Mouse (Mus musculus): Measurements from ENCODE around the gene Trpv5.
A peak's percentile ranks its signal among the peaks of the same experiment; 100 is the strongest.

Gene Trpv5

GRCm38 (mm10) chr6:41680669-41681068, at the start of gene Trpv5:
Gene Trpv5 (minus strand): TSS chr6:41680769.
- DNase-seq: no peak

DNA sequence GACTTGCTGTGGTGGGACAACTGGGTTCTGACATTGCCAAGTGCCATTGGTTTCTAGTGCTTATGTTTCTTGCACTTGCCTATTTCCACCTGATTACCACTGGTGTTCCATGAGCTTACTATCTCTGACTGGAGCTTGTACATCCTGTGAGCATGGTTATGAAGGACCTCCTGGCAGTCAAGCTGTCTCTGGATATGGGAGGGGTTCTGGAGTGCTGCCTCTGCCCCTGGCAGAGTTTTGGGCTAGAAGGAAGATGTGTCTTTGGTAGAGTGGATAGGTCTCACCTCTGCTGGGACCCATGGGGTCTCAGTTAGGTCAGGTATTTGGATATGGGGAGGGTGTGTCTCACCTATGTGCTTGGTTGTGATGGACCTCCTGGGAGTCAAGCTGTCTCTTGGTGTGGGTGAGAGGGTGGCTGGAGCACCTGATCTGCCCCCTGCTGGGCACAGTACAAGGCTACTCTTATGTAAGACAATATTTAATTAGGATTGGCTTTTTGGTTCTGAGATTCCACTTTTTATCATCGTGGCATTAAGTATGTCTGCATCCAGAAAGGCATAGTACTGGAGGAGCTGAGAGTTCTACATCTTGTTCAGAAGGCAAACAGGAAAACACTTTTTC, 47.5 kb upstream of the Trpv5 start:
- peak; percentile 40 to 52 for DNase-seq

GRCm38 (mm10) chr6:41721430-41721829, 40.9 kb upstream of the Trpv5 start:
- DNase-seq: no peak

GRCm38 (mm10) chr6:41710281-41710680, 29.7 kb upstream of the Trpv5 start:
- no peak for DNase-seq

DNA sequence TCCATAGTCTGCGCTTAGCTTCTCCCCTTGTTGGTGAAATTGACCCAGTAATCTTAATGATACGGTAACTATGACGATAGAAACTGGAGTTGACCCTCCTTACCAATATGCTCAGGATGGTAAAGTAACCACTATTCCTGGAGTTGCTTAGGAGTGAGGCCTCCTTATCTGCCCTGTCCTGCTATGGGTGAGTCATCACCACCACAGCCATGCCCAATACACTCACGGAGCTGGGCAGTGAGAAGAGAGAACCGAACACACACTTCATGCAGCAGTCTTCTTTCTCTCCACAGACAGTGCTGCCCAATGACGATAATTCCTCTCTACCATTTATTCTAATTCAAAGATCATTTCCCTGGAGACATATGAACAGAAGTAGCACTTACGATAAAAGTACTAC, 25.7 kb upstream of the Trpv5 start:
- DNase-seq: no peak

DNA sequence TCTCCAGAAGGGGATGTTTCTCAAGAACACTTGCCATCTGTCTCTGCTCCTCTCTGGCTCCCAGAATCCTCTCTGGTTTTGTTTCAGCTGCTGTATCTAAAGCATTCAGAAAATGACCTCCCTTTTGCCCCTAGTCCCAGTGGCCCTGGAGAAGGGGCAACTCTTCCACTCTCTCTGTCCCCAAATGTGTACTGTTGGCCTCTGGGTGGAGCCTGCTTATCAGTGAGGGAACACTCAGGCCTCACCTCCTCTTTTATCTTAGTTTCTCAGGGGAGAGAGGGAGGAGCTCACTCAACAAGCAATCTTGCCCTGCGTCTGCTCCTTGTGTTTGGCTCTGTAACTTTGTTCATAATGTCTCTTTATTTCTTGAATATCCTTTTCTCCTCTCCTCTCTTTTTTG, 23.6 kb upstream of the Trpv5 start, which contains the start of gene Kel:
Gene Kel (minus strand): TSS at position 217 of the 400 bp plus-strand sequence.
- DNase-seq: no peak

DNA sequence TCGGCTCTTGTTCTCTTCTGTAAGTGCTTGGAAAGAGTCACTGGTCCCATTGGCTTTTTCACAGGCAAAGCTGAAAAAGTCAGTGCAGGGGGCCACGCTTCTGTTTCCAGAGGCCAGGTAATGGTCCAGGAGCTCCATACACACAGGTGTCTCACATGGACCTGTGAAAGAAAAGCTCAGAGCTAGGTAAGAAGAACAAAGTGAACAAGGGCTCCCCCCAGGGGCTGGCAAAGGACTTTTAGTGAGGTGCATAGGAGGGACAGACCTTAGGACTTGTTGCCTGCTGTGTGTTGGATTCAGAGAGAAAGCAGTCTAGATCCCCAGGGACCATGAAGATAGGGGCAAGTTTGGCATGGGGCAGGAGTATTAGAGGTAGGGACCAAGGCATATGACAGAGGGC, 22.4 kb upstream of the Trpv5 start:
- peak; percentile 59 to 60 for DNase-seq

- DNase-seq: no peak
Measured at GRCm38 (mm10) chr6:41701245-41701644, 20.7 kb upstream of the Trpv5 start.

DNA sequence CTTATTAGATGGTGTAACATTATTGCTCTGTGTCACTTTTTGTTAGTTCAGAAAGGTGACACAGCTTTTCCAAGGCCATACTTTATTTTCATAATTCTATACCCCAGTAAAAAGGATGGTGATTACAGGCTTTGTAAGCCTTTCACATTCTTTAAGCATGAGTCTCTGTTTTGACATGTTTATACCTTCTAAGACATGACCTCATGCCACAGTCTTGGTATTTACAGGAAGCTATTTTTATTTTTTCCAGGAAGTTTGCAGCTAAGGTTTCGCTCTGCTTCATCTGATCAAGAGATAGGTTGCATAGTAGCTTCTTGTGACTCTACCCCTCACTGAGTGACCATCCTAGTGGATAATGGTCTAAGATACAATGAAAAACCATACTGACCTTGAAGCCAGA, 13.8 kb upstream of the Trpv5 start:
- DNase-seq: no peak

DNA sequence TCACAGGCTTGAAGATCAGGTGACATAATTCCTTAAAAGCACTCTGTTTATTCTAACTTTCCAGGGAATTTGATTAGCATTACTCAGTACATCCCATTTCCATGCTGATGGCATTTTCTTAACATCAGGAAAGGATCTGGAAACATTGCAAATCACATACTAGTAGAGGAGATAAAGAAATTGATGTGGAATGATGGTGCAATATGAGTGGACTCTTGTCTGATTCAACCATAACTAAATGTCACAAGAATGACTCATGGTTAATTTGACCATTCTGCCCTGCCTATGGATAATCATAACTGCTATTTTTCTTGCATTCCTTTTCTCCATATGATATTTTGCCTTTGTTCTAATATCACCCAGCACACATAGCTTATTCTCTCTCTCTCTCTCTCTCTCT, 11.6 kb upstream of the Trpv5 start:
- no peak for DNase-seq

DNA sequence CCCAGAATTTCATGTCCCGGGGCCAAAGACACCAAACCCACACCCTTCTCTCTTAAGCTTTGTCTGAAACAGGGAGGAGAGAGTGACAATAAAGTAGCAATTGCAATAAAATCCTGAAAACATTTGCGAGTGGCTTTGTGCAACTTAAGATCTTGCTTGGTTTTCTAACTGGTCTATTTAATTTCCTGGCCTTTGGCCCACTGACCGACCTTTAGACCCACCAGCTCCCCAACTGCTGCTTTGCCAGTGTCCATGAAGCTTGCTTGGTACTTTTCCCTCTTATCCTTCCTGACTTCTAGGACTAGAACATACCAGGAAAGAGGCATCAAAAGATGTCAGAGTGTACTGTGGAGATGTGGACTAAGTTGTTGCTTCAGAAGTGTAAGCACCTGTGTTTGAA, 5.0 kb upstream of the Trpv5 start:
- no peak for DNase-seq

DNA sequence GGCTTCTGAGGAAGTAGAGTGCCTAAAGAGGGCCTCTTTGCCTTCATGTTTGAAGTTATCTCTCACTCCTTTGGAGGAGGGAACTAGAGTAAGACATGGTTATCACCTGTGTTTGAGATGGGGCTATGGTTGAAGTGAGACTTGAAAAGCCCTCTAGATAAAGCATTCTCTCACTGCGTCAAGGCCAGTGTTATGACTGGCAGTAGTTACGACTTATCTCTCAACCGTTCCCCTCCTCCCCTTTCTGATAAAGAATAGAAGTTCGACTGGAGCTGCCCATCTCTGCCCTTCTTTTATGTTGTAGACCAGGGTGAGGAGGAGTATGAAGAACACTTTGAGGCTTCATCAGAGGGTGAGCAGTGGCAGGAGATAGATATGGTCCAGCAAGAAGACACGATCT, 4.3 kb upstream of the Trpv5 start:
- DNase-seq: no peak

DNA sequence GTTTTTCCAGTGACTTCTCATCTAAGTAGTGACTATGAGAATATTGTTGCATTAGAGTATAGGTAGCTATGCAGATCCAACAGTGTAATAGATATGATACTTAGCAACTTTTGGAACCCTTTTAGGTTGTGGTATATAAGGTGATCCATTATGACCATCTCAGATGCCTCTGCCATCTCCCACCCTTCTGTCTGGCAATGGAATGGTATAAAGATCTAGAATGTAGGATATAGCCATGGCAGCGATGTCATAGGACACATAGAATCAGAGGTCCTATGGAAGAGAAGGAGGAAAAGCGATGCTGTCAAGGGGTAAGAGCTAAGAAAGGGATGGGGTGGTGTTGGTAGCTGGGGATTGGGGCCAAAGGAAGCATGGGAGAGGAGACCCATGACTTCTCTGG, 3.6 kb upstream of the Trpv5 start, which contains the start of gene Llcfc1:
Gene Llcfc1 (plus strand): TSS at position 301 of the 400 bp plus-strand sequence.
- no peak for DNase-seq

- no peak for DNase-seq
Measured at GRCm38 (mm10) chr6:41681656-41682055, 1.1 kb upstream of the Trpv5 start.

GRCm38 (mm10) chr6:41676530-41676929, 4.0 kb downstream of the Trpv5 start:
- DNase-seq: no peak

GRCm38 (mm10) chr6:41662320-41662719, 18.2 kb downstream of the Trpv5 start:
- DNase-seq: no peak

DNA sequence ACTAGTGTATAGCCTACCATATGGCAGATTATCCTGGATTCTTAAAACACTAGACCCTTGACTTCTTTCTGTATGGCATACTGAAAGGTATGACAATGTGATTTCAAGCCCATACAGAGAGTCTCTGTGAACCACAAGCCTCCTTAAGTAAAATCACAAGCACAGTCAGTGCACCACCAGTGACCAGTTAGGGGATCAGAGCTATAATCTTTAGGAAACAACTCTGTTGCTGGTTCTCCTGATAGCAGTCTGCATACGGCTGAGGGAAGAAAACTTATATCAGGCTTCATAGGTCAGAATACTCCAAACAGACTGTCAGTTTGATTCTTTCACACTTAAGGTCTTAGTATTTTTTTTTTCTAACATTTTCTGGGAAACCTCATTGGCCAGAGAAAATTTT, 22.1 kb downstream of the Trpv5 start:
- no peak for DNase-seq

DNA sequence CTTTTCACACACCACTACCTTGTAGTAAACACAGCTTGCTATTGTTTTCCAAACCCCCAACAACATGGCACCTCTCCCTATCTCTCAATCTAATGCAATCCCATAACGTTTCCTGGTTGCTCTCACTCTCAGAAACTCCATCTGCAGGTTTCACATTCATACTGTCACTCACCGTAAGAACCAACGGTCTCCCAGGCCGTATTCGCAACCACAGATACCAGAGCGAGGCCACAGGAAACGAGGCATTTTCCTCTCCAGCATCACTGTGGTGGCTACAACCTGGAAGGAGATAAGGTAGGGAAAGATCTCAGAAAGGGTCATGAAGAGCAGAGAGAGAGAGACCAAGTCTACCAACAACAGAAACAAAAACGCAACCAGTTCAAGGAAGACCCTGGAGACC, 25.9 kb downstream of the Trpv5 start:
- DNase-seq: no peak

GRCm38 (mm10) chr6:41653173-41653572, 27.4 kb downstream of the Trpv5 start:
- DNase-seq: no peak

DNA sequence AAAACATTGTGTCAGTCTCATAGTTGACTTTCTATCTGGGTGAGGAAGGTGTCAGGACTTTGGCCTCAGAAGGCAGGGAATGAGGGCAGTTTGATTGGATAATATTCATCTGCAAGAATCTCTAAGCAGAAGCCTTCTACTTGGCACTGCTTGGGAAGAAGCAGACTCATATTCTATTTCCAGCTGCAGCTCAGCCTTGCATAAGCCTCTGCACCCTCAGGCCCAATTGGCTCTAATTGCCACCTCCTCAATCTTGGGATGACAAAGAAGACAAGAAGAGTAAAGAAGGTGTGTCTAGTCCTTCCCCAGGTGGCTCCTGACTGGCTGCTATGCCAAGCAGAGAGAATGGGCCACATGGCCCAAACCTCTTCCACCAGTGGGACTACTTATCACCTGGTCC, 33.9 kb downstream of the Trpv5 start:
- no peak for DNase-seq

GRCm38 (mm10) chr6:41646220-41646619, 34.3 kb downstream of the Trpv5 start:
- no peak for DNase-seq

GRCm38 (mm10) chr6:41643227-41643626, 37.3 kb downstream of the Trpv5 start:
- no peak for DNase-seq

- no peak for DNase-seq
Measured at GRCm38 (mm10) chr6:41642765-41643164, 37.8 kb downstream of the Trpv5 start.

GRCm38 (mm10) chr6:41641173-41641866, 39.2 kb downstream of the Trpv5 start:
- DNase-seq: no peak

DNA sequence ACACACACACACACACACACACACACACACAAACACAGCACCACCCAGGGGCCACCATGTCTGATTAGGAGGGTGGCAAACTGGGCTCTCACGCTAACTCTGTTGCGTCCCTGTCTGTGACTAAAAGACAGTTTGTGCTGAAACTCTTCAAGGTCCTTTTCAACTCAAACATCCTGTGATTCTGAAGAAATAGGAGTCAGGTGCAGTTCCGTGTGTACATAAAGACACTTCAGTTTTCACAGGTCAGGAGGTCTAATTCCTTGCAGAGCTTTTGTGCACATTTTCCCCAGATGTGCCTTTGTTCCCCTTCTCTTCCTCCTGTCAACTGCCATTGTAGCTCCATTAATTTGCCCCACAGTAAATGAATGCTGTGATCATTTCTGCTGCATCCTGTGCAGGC, 40.1 kb downstream of the Trpv5 start:
- DNase-seq: no peak

All from thymus, postnatal 36 days (tissue).